Mouse (Mus musculus) MEL (cell line): Measurements from ENCODE around the gene Zfp334. TPM values are rescaled to one million over a fixed set of nuclear protein-coding genes. Genes with fewer than 3 reads are reported as not detected.

Source experiments
- DNase-seq: peaks from one replicate; pipeline ENCODE4 v3.0.0; 2011; ENCODE audit warnings: low read depth, low spot score
- H3K27ac ChIP-seq: 2 replicates; pipeline ENCODE4 v1.5.1; 2012; ENCODE audit warnings: low read depth, mild to moderate bottlenecking, control low read depth, low read length, moderate library complexity; ENCODE audit not compliant: control insufficient read depth
- H3K27me3 ChIP-seq, 2 experiments: fragments of 150-350 bp in 1 of 2; sonication (generic) in 1 of 2; 2 replicates each; pipeline ENCODE4 v1.6.1; 2012; ENCODE audit warnings: low read length in 2 of 2, mild to moderate bottlenecking in 2 of 2, improper control_type of control experiment in 1 of 2, moderate library complexity in 1 of 2; ENCODE audit not compliant: insufficient read depth in 2 of 2, control insufficient read depth in 1 of 2
- H3K36me3 ChIP-seq, 2 experiments: 2 replicates each; pipeline ENCODE4 v1.6.1; 2012 to 2014; ENCODE audit warnings: low read length in 2 of 2, improper control_type of control experiment in 1 of 2, inconsistent platforms in 1 of 2, mild to moderate bottlenecking in 1 of 2; ENCODE audit not compliant: insufficient read depth in 2 of 2, control insufficient read depth in 1 of 2
- H3K4me1 ChIP-seq, 2 experiments: fragments of 150-350 bp in 1 of 2; sonication (generic) in 1 of 2; 2 replicates each; pipeline ENCODE4 v1.6.1; 2012; ENCODE audit warnings: low read length in 2 of 2, improper control_type of control experiment in 1 of 2, mild to moderate bottlenecking in 1 of 2; ENCODE audit not compliant: insufficient read depth in 2 of 2, control insufficient read depth in 1 of 2
- H3K4me3 ChIP-seq, 2 experiments: fragments of 150-350 bp in 1 of 2; sonication (generic) in 1 of 2; 2 replicates each; pipeline ENCODE4 v1.5.1; 2012; ENCODE audit warnings: low read depth in 2 of 2, low read length in 2 of 2, mild to moderate bottlenecking in 2 of 2, moderate library complexity in 2 of 2, control low read depth in 1 of 2, improper control_type of control experiment in 1 of 2; ENCODE audit not compliant: control insufficient read depth in 1 of 2, insufficient read depth in 1 of 2
- H3K79me2 ChIP-seq: 2 replicates; pipeline ENCODE4 v1.6.1; 2012; ENCODE audit warnings: mild to moderate bottlenecking, low read length, moderate library complexity; ENCODE audit not compliant: control insufficient read depth, poor library complexity, insufficient read depth
- H3K9ac ChIP-seq: 2 replicates; pipeline ENCODE4 v1.6.1; 2012; ENCODE audit warnings: low read depth, mild to moderate bottlenecking, control low read depth, low read length, moderate library complexity; ENCODE audit not compliant: control insufficient read depth, poor library complexity, severe bottlenecking
- H3K9me3 ChIP-seq: fragments of 150-350 bp; sonication (generic); replicated peaks from 2 replicates; pipeline ENCODE4 v1.6.1; 2012; ENCODE audit warnings: mild to moderate bottlenecking, low read length, improper control_type of control experiment, moderate library complexity; ENCODE audit not compliant: insufficient read depth
- BHLHE40 ChIP-seq: IDR thresholded peaks from 2 replicates; pipeline ENCODE4 v1.6.1; 2012; ENCODE audit warnings: low read depth, mild to moderate bottlenecking, inconsistent platforms, low read length, improper control_type of control experiment, borderline replicate concordance
- CHD2 ChIP-seq: IDR thresholded peaks from 2 replicates; pipeline ENCODE4 v1.6.1; 2011; ENCODE audit warnings: low read length, improper control_type of control experiment
- CTCF ChIP-seq, 3 experiments: IDR thresholded peaks in 2 of 3; conservative IDR thresholded peaks in 1 of 3; 2 replicates each; pipeline ENCODE4 v1.5.1; 2011 to 2012; ENCODE audit warnings: low read length in 3 of 3, low read depth in 2 of 3, mild to moderate bottlenecking in 2 of 3, improper control_type of control experiment in 1 of 3, inconsistent platforms in 1 of 3, mixed read lengths in 1 of 3, moderate library complexity in 1 of 3; ENCODE audit not compliant: control insufficient read depth in 1 of 3, insufficient read depth in 1 of 3, poor library complexity in 1 of 3, severe bottlenecking in 1 of 3
- E2F4 ChIP-seq: IDR thresholded peaks from 2 replicates; pipeline ENCODE4 v1.6.1; 2011; ENCODE audit warnings: low read depth, low read length, improper control_type of control experiment, borderline replicate concordance
- EP300 ChIP-seq, 2 experiments: IDR thresholded peaks; 2 replicates each; pipeline ENCODE4 v1.6.1; 2011; ENCODE audit warnings: improper control_type of control experiment in 2 of 2, low read length in 2 of 2, low read depth in 1 of 2, mild to moderate bottlenecking in 1 of 2
- ETS1 ChIP-seq: IDR thresholded peaks from 2 replicates; pipeline ENCODE4 v1.6.1; 2012; ENCODE audit warnings: low read depth, mild to moderate bottlenecking, inconsistent platforms, low read length, improper control_type of control experiment, moderate library complexity
- GABPA ChIP-seq: IDR thresholded peaks from 2 replicates; pipeline ENCODE4 v1.6.1; 2012; ENCODE audit warnings: low read depth, mild to moderate bottlenecking, inconsistent platforms, low read length, improper control_type of control experiment, moderate library complexity
- GATA1 ChIP-seq: IDR thresholded peaks from 2 replicates; pipeline ENCODE4 v1.6.1; 2011; ENCODE audit warnings: low read depth, low read length, improper control_type of control experiment
- HCFC1 ChIP-seq: IDR thresholded peaks from 2 replicates; pipeline ENCODE4 v1.6.1; 2012; ENCODE audit warnings: low read depth, mild to moderate bottlenecking, inconsistent platforms, low read length, improper control_type of control experiment, moderate library complexity
- KAT2A ChIP-seq: conservative IDR thresholded peaks from 2 replicates; pipeline ENCODE4 v1.6.1; 2012; ENCODE audit warnings: low read depth, low read length, improper control_type of control experiment, inconsistent platforms
- MAFK ChIP-seq: IDR thresholded peaks from 2 replicates; pipeline ENCODE4 v1.6.1; 2011; ENCODE audit warnings: low read depth, mild to moderate bottlenecking, low read length, improper control_type of control experiment, borderline replicate concordance
- MAX ChIP-seq: IDR thresholded peaks from 2 replicates; pipeline ENCODE4 v1.6.1; 2011; ENCODE audit warnings: low read length, improper control_type of control experiment
- MAZ ChIP-seq: IDR thresholded peaks from 2 replicates; pipeline ENCODE4 v1.6.1; 2012; ENCODE audit warnings: low read depth, mild to moderate bottlenecking, inconsistent platforms, low read length, improper control_type of control experiment
- MEF2A ChIP-seq: IDR thresholded peaks from 2 replicates; pipeline ENCODE4 v1.6.1; 2014; ENCODE audit warnings: low read depth, mild to moderate bottlenecking, inconsistent platforms, low read length, improper control_type of control experiment; ENCODE audit not compliant: poor library complexity, insufficient replicate concordance, severe bottlenecking; ENCODE audit errors: extremely low read depth
- MYB ChIP-seq: IDR thresholded peaks from 2 replicates; pipeline ENCODE4 v1.6.1; 2011; ENCODE audit warnings: mild to moderate bottlenecking, low read depth, low read length, improper control_type of control experiment
- MYC ChIP-seq: IDR thresholded peaks from 2 replicates; pipeline ENCODE4 v1.6.1; 2011; ENCODE audit warnings: low read depth, mild to moderate bottlenecking, low read length, improper control_type of control experiment, moderate library complexity
- NELFE ChIP-seq: IDR thresholded peaks from 2 replicates; pipeline ENCODE4 v1.6.1; 2011; ENCODE audit warnings: low read depth, low read length, improper control_type of control experiment
- POLR2A ChIP-seq, 2 experiments: IDR thresholded peaks; 2 replicates each; pipeline ENCODE4 v1.6.1; 2011 to 2012; ENCODE audit warnings: low read length in 2 of 2, mild to moderate bottlenecking in 2 of 2, control low read depth in 1 of 2, improper control_type of control experiment in 1 of 2, low read depth in 1 of 2, moderate library complexity in 1 of 2; ENCODE audit not compliant: control insufficient read depth in 1 of 2, insufficient read depth in 1 of 2, poor library complexity in 1 of 2
- POLR2AphosphoS2 ChIP-seq: IDR thresholded peaks from 2 replicates; pipeline ENCODE4 v1.6.1; 2011; ENCODE audit warnings: low read length, improper control_type of control experiment
- RAD21 ChIP-seq: IDR thresholded peaks from 2 replicates; pipeline ENCODE4 v1.6.1; 2011; ENCODE audit warnings: mild to moderate bottlenecking, low read depth, low read length, improper control_type of control experiment
- RCOR1 ChIP-seq: IDR thresholded peaks from 2 replicates; pipeline ENCODE4 v1.6.1; 2012; ENCODE audit warnings: low read depth, mild to moderate bottlenecking, inconsistent platforms, low read length, improper control_type of control experiment
- SIN3A ChIP-seq: IDR thresholded peaks from 2 replicates; pipeline ENCODE4 v1.6.1; 2012; ENCODE audit warnings: low read length, improper control_type of control experiment, inconsistent platforms
- TAL1 ChIP-seq: IDR thresholded peaks from 2 replicates; pipeline ENCODE4 v1.6.1; 2012; ENCODE audit warnings: mild to moderate bottlenecking, inconsistent platforms, low read length, moderate library complexity, mixed read lengths
- TCF12 ChIP-seq: IDR thresholded peaks from 2 replicates; pipeline ENCODE4 v1.6.1; 2014; ENCODE audit warnings: low read depth, mild to moderate bottlenecking, inconsistent platforms, low read length, improper control_type of control experiment, moderate library complexity
- UBTF ChIP-seq: IDR thresholded peaks from 2 replicates; pipeline ENCODE4 v1.6.1; 2012; ENCODE audit warnings: low read depth, mild to moderate bottlenecking, inconsistent platforms, low read length, improper control_type of control experiment, moderate library complexity, borderline replicate concordance; ENCODE audit not compliant: insufficient read depth
- USF1 ChIP-seq: IDR thresholded peaks from 2 replicates; pipeline ENCODE4 v1.6.1; 2014; ENCODE audit warnings: low read depth, mild to moderate bottlenecking, inconsistent platforms, low read length, improper control_type of control experiment, moderate library complexity
- USF2 ChIP-seq, 2 experiments: IDR thresholded peaks; 2 replicates each; pipeline ENCODE4 v1.6.1; 2011 to 2012; ENCODE audit warnings: improper control_type of control experiment in 2 of 2, low read length in 2 of 2, borderline replicate concordance in 1 of 2, inconsistent platforms in 1 of 2, low read depth in 1 of 2, mild to moderate bottlenecking in 1 of 2; ENCODE audit not compliant: insufficient read depth in 1 of 2
- ZKSCAN1 ChIP-seq: IDR thresholded peaks from 2 replicates; pipeline ENCODE4 v1.6.1; 2012; ENCODE audit warnings: low read depth, mild to moderate bottlenecking, inconsistent platforms, low read length, improper control_type of control experiment, moderate library complexity
- ZMIZ1 ChIP-seq: IDR thresholded peaks from 2 replicates; pipeline ENCODE4 v1.6.1; 2012; ENCODE audit warnings: low read depth, mild to moderate bottlenecking, inconsistent platforms, low read length, improper control_type of control experiment, moderate library complexity
- ZNF384 ChIP-seq: IDR thresholded peaks from 2 replicates; pipeline ENCODE4 v1.6.1; 2012; ENCODE audit warnings: low read depth, mild to moderate bottlenecking, inconsistent platforms, low read length, improper control_type of control experiment
- polyA plus RNA-seq, 2 experiments: library from polyadenylated mRNA; stranded (reverse) in 1 of 2; unstranded in 1 of 2; fragments of >175 nt in 1 of 2; fragments of >200 nt in 1 of 2; gene quantifications; 2 replicates each; pipeline versions ENCODE4 v1.2.1 to v1.2.4; 2012; ENCODE audit warnings: low replicate concordance in 2 of 2, low read depth in 1 of 2; ENCODE audit not compliant: insufficient read length in 2 of 2, insufficient read depth in 1 of 2, missing spikeins in 1 of 2
- total RNA-seq: library from RNA; depleted of rRNA; stranded (reverse); fragments of 300-350 nt; gene quantifications from 2 replicates; pipeline ENCODE4 v1.2.3, GENCODE M21; 2012

Zfp334 gene
- total and polyA plus RNA-seq, 3 experiments, result not detected

DNA sequence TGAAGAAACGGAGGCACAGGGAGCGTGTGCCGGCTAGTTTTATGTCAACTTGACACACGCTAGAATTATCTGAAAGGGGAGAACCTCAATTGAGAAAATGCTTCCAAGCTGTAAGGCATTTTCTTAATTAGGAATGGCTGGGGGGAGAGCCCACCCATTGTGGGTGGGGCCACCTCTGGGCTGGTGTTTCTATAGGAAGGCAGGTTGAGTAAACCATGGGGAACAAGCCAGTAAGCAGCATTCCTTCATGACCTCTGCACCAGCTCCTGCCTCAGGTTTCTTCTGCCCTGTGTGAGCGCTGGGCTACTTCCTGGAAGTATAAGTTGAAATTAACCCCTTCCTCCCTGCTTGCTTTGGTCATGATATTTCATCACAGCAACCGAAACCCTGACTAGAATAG is 27.7 kb upstream of the Zfp334 start:
- no peak for TF ChIP-seq USF1
- no peak for TF ChIP-seq ETS1
- TF ChIP-seq MAZ, result no peak
- no peak for TF ChIP-seq MEF2A
- TF ChIP-seq ZNF384, result no peak
- no peak for TF ChIP-seq EP300 (IDR thresholded peaks at IDR 0.05; ENCODE audit: low read depth in 1 of 2, low read length in 2 of 2)
- TF ChIP-seq HCFC1, result no peak
- TF ChIP-seq ZMIZ1, result no peak
- no peak for TF ChIP-seq TCF12
- TF ChIP-seq POLR2A (IDR thresholded peaks at IDR 0.05; ENCODE audit: control insufficient read depth in 1 of 2, insufficient read depth in 1 of 2, low read depth in 1 of 2, low read length in 2 of 2, poor library complexity in 1 of 2), result no peak
- TF ChIP-seq CTCF (IDR thresholded peaks at IDR 0.05 in 2 of 3, conservative IDR thresholded peaks at IDR 0.05 in 1 of 3; ENCODE audit: control insufficient read depth in 1 of 3, insufficient read depth in 1 of 3, low read depth in 2 of 3, low read length in 3 of 3, poor library complexity in 1 of 3, severe bottlenecking in 1 of 3), result no peak
- no peak for TF ChIP-seq NELFE
- no peak for TF ChIP-seq SIN3A
- TF ChIP-seq TAL1, result no peak
- no peak for TF ChIP-seq CHD2
- Histone ChIP-seq H3K9me3 (no peaks in the 10 kb centered on the region), H3K4me1 (no peaks in the 10 kb centered on the region), H3K4me3 (no peak overlapping the region), H3K27me3 (no peaks in the 10 kb centered on the region), H3K9ac (no peak overlapping the region), H3K79me2 (no peaks in the 10 kb centered on the region), H3K27ac (no peak overlapping the region), H3K36me3 (no peaks in the 10 kb centered on the region)
- DNase-seq, result no peak

GRCm38 (mm10) chr2:165415141-165415721 is 27.2 kb upstream of the Zfp334 start:
- no peaks in the 10 kb centered on the region for H3K79me2 ChIP-seq
- H3K27ac ChIP-seq, result no peak overlapping the region
- no peak overlapping the region for H3K9ac ChIP-seq
- TF ChIP-seq ETS1 (no peak), RCOR1 (no peak), BHLHE40 (no peak), MYB (no peak), GABPA (no peak), MAFK (no peak), UBTF (no peak), E2F4 (no peak), RAD21 (no peak), SIN3A (no peak), KAT2A (no peak), POLR2AphosphoS2 (no peak), MYC (no peak), MAX (no peak), GATA1 (no peak), ZKSCAN1 (no peak), NELFE (no peak), TCF12 (no peak), USF2 (IDR thresholded peaks at IDR 0.05; ENCODE audit: borderline replicate concordance in 1 of 2, insufficient read depth in 1 of 2, low read depth in 1 of 2, low read length in 2 of 2) (no peak), POLR2A (IDR thresholded peaks at IDR 0.05; ENCODE audit: control insufficient read depth in 1 of 2, insufficient read depth in 1 of 2, low read depth in 1 of 2, low read length in 2 of 2, poor library complexity in 1 of 2) (no peak)
- TF ChIP-seq, all 39 proteins: peak for 0
- no peak for DNase-seq
- Histone ChIP-seq H3K36me3 (no peaks in the 10 kb centered on the region), H3K4me1 (no peaks in the 10 kb centered on the region), H3K9me3 (no peaks in the 10 kb centered on the region), H3K27me3 (no peaks in the 10 kb centered on the region), H3K4me3 (no peak overlapping the region)
